Mouse (Mus musculus) liver, adult 2 months (tissue): Measurements from ENCODE around the gene Nutf2-ps1. TPM values are rescaled to one million over a fixed set of nuclear protein-coding genes. Genes with fewer than 3 reads are reported as not detected.

Experiments
- DNase-seq: peaks from one replicate; pipeline ENCODE4 v3.0.0-alpha.2; 2011; ENCODE audit warnings: low read depth, low spot score; ENCODE audit errors: extremely low read depth
- H3K27ac ChIP-seq: fragments of 200-500 bp; replicated peaks from 2 replicates; pipeline ENCODE4 v1.5.1; 2012; ENCODE audit warnings: low read depth, mild to moderate bottlenecking, control low read depth, inconsistent platforms, low read length; ENCODE audit not compliant: insufficient read depth
- H3K27me3 ChIP-seq: fragments of 200-500 bp; 2 replicates; pipeline ENCODE4 v1.6.1; 2012; ENCODE audit warnings: mild to moderate bottlenecking, moderate library complexity, low read length, inconsistent platforms; ENCODE audit not compliant: control insufficient read depth, insufficient read depth
- H3K36me3 ChIP-seq: fragments of 200-500 bp; 2 replicates; pipeline ENCODE4 v1.6.1; 2012; ENCODE audit warnings: low read length, inconsistent platforms; ENCODE audit not compliant: control insufficient read depth, insufficient read depth
- H3K4me1 ChIP-seq: fragments of 200-500 bp; 2 replicates; pipeline ENCODE4 v1.6.1; 2011; ENCODE audit warnings: low read length; ENCODE audit not compliant: control insufficient read depth, insufficient read depth
- H3K4me3 ChIP-seq: fragments of 200-500 bp; 2 replicates; pipeline ENCODE4 v1.5.1; 2011; ENCODE audit warnings: low read depth, mild to moderate bottlenecking, control low read depth, low read length, moderate library complexity; ENCODE audit not compliant: insufficient read depth
- H3K79me2 ChIP-seq: fragments of 200-500 bp; 2 replicates; pipeline ENCODE4 v1.6.1; 2012; ENCODE audit warnings: inconsistent platforms, mild to moderate bottlenecking, low read length, moderate library complexity; ENCODE audit not compliant: control insufficient read depth, insufficient read depth
- H3K9ac ChIP-seq: fragments of 200-500 bp; 2 replicates; pipeline ENCODE4 v1.6.1; 2012; ENCODE audit warnings: low read depth, mild to moderate bottlenecking, control low read depth, inconsistent platforms, low read length
- CTCF ChIP-seq: fragments of 200-500 bp; IDR thresholded peaks from 2 replicates; pipeline ENCODE4 v1.5.1; 2011; ENCODE audit warnings: low read depth, low read length, control low read depth
- POLR2A ChIP-seq: fragments of 200-500 bp; IDR thresholded peaks from 2 replicates; pipeline ENCODE4 v1.6.1; 2011; ENCODE audit warnings: low read length, control low read depth; ENCODE audit not compliant: insufficient read depth; ENCODE audit errors: extremely low read depth
- WGBS: fragments of 180-500 bp; shearing (Covaris S2); methylation state at CpG from one replicate; pipeline ENCODE4 v1.1.7; 2018; 5-methylcytosine and 5-hydroxymethylcytosine counted together
- polyA plus RNA-seq: library from polyadenylated mRNA; depleted of rRNA; stranded (reverse); fragments of >200 nt; gene quantifications from 2 replicates; pipeline ENCODE4 v1.2.3, GENCODE M21; 2012
- total RNA-seq: library from RNA; depleted of rRNA; stranded (reverse); fragments of >200 nt; gene quantifications from 2 replicates; pipeline ENCODE4 v1.2.3, GENCODE M21; 2014

Nutf2-ps1 gene
- total and polyA plus RNA-seq, 2 experiments: 21.3 to 42.4 TPM

DNA sequence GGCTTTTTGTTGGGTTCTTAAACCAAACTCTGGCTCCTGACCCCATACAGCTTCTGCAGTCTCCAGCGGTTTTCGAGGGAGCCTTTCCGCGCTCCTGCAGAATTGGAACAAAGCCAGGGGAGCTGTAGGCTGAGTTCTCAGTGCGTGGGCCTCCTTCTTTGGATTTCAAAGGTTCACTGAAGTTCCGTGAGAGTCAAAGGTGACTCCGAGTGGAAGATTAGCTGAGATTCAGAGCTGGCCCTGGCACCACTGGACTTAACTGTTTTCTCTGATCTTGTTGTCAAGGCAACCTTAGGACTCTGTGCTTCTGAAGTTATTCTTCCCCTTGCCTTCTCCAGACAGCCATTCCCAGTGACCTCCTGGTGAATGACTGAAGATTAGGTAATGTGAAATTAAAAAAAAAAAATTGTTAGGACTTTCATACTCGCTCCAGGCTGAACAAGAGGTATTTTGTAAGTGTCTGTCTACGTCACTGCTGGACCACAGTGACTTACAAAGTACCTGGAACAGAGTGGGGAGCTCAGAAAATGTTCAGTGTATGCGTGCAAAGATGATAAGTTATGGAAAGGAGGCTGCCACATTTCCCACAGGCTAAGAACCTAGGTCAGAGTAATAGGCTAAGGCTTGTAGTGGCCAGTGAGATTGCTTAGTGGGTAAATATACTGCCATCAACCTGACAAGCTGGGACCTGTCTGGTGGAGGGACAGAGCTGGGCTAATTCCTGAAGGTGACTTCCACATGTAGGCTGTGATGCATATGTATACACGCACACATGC is 11.7 kb downstream of the Nutf2-ps1 start:
- Histone ChIP-seq H3K27me3 (no peaks in the 10 kb centered on the region), H3K4me1 (no peaks in the 10 kb centered on the region), H3K79me2 (no peaks in the 10 kb centered on the region), H3K27ac (no peak overlapping the region), H3K4me3 (no peak overlapping the region), H3K9ac (no peak overlapping the region), H3K36me3 (no peaks in the 10 kb centered on the region)
- WGBS: 48% methylated on average over 11 of the region's 11 CpGs
- TF ChIP-seq POLR2A (no peak), CTCF (no peak)
- peak; percentile 36 for DNase-seq

DNA sequence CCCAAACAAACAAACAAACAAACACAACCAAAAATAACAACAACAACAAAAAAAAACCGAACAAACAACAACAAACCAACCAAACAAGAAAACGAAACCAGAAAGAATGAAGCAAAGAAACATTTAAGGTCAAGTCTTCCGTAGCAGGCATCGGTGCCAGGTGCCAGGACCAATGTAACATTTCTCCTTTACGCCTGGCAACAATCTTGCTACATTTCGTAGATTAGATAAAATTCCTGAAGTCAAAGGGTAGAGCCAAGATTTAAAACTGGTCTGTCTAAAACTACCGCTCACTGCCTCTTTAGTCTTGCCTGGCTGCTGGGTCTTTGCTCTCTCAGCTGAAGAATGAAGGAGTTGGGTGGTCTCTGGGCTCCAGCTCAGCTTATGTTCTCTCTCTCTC is 12.8 kb downstream of the Nutf2-ps1 start:
- Histone ChIP-seq H3K27ac (no peak overlapping the region), H3K79me2 (no peaks in the 10 kb centered on the region), H3K9ac (no peak overlapping the region), H3K4me1 (0 out of 2 replicates have a peak, but pooled peaks cover 2% of the 10 kb centered on the region), H3K4me3 (no peak overlapping the region), H3K36me3 (no peaks in the 10 kb centered on the region), H3K27me3 (no peaks in the 10 kb centered on the region)
- 79% methylated on average over 7 of the region's 7 CpGs for WGBS
- TF ChIP-seq CTCF (no peak), POLR2A (no peak)
- no peak for DNase-seq

DNA sequence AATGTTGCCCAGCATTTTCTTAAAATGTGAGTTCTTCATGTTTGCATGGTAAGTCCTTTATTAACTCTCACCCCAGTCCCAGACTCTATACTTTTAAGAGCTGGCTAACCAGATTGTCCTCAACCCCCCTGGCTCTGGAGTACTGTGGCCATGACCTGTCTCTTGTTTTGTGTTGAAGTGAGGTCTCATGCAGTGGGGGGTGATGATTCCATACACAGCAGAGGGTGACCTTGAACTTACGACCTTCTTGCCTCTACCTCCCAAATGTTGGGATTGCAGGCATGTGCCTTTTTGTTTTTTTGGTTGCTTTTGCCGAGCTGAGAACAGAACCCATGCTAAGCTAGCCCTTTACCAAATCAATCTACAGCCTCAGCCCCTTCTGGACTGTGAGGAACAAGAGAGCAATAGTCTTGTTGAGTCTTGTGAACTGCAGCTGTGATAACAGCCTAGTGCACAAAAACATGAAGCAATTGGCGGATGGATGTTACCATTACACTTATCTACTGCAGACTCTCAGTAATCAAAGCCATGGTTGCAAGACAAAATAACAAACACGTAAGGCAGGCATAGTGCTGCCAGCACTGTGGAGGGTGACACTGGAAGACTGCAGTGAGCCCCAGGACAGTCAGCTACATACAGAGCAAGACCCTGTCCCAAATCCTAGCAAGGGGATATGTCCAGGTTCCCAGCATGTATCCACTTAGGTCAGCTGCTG is 13.4 kb downstream of the Nutf2-ps1 start:
- H3K36me3 ChIP-seq: no peaks in the 10 kb centered on the region
- no peak overlapping the region for H3K27ac ChIP-seq
- H3K9ac ChIP-seq: no peak overlapping the region
- no peak for TF ChIP-seq CTCF
- DNase-seq: no peak
- no peaks in the 10 kb centered on the region for H3K27me3 ChIP-seq
- no peaks in the 10 kb centered on the region for H3K79me2 ChIP-seq
- WGBS: 82% methylated on average over 4 of the region's 4 CpGs
- 0 out of 2 replicates have a peak, but pooled peaks cover 2% of the 10 kb centered on the region for H3K4me1 ChIP-seq
- no peak overlapping the region for H3K4me3 ChIP-seq

DNA sequence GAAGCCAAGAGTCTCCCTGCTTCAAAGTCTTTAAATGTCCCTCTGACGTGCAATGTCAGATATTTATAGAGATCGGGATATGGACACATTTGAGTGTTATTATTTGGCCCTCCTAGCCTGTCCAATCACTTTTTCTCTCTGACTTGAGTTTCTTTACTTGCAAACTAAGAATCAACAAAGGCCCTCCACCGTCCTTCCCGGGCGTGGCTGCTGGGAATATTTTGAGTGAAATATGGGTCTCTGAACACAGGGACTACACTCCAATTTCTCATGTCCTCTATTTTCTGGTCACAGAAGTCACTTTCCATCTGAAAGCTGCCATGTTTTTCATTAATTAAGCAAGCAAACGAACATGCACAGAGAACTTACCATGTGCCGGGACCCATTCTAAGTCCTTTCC is 14.3 kb downstream of the Nutf2-ps1 start:
- H3K36me3 ChIP-seq: no peaks in the 10 kb centered on the region
- H3K79me2 ChIP-seq: no peaks in the 10 kb centered on the region
- no peak for DNase-seq
- no peaks in the 10 kb centered on the region for H3K27me3 ChIP-seq
- TF ChIP-seq CTCF (no peak), POLR2A (no peak)
- WGBS: 95% methylated on average over 7 of the region's 7 CpGs
- no peak overlapping the region for H3K27ac ChIP-seq
- H3K4me3 ChIP-seq: no peak overlapping the region
- H3K9ac ChIP-seq: no peak overlapping the region
- H3K4me1 ChIP-seq: 0 out of 2 replicates have a peak, but pooled peaks cover 2% of the 10 kb centered on the region

DNA sequence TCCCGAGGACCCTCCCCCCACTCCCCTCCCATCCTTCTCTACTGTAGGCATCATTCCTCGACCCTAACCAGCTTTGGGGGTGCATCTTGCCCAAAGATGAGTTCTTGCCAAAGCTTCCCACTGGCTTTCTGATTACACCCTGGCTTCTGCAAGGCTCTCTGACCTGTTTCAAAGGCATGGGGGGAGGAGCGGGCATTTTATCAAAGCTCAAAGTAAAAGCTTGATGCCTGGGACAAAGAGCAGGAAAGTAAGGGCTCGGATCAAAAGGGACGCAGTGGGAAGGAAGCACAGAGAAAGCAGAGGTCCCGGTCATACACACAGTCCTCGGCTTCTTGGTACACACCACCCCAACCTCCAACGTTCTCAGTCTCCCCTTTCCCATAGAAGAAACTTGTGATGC is 14.7 kb downstream of the Nutf2-ps1 start:
- Histone ChIP-seq H3K27ac (no peak overlapping the region), H3K4me3 (no peak overlapping the region), H3K36me3 (no peaks in the 10 kb centered on the region), H3K9ac (no peak overlapping the region), H3K79me2 (no peaks in the 10 kb centered on the region), H3K27me3 (no peaks in the 10 kb centered on the region), H3K4me1 (0 out of 2 replicates have a peak, but pooled peaks cover 2% of the 10 kb centered on the region)
- TF ChIP-seq POLR2A (no peak), CTCF (no peak)
- DNase-seq: no peak
- 86% methylated on average over 8 of the region's 8 CpGs for WGBS

DNA sequence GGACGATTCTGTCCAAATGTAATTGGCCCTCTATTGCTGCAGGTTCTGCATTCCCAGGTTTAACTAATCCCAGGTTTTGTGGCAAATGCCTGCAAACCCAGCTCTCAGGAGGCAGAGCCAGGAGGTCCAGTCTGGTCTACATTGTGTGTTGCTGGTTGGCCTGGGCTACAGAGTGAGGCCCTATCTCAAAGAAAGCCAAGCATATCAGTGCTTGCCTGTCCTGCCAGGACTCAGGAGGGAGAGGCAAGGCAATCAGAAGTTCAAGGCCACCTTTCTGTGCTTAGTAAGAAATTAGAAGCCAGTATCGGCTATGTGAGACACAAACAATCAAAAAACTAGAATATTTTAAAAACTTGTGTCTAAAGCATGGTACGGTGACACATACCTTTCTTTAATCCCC is 15.7 kb downstream of the Nutf2-ps1 start:
- H3K79me2 ChIP-seq: no peaks in the 10 kb centered on the region
- H3K36me3 ChIP-seq: no peaks in the 10 kb centered on the region
- H3K9ac ChIP-seq: no peak overlapping the region
- H3K4me3 ChIP-seq: no peak overlapping the region
- 0 out of 2 replicates have a peak, but pooled peaks cover 2% of the 10 kb centered on the region for H3K4me1 ChIP-seq
- no peak overlapping the region for H3K27ac ChIP-seq
- no peaks in the 10 kb centered on the region for H3K27me3 ChIP-seq
- TF ChIP-seq CTCF (no peak), POLR2A (no peak)
- 88% methylated on average over 3 of the region's 3 CpGs for WGBS
- DNase-seq: no peak
